Mouse (Mus musculus): ENCODE measurements around the gene Gm5134. TPM values are rescaled to one million over a fixed set of nuclear protein-coding genes. Genes with fewer than 3 reads are reported as not detected.

Gm5134 gene
- under 1 TPM; 0.13 to 0.35 TPM for total RNA-seq (2021)

- DNase-seq = no peak
These were observed at the start of gene Gm5134 for GRCm38 (mm10) chr10:75954381-75954811. Gm5134 (plus strand) TSS chr10:75954514.

GRCm38 (mm10) chr10:75906882-75907281, 47.4 kb upstream of the Gm5134 start:
- DNase-seq = no peak

GRCm38 (mm10) chr10:75910698-75911097, 43.6 kb upstream of the Gm5134 start:
- no peak for DNase-seq

- DNase-seq = no peak
These were observed 41.2 kb upstream of the Gm5134 start for GRCm38 (mm10) chr10:75913013-75913589.

GRCm38 (mm10) chr10:75915557-75915956, 38.8 kb upstream of the Gm5134 start:
- DNase-seq = no peak

- no peak for DNase-seq
These were observed 37.5 kb upstream of the Gm5134 start for GRCm38 (mm10) chr10:75916840-75917239.

- no peak for DNase-seq
These were observed 35.3 kb upstream of the Gm5134 start for GRCm38 (mm10) chr10:75919026-75919425.

- DNase-seq = peak; percentile 92 to 93
These were observed 33.1 kb upstream of the Gm5134 start, which contains the start of gene Smarcb1 for GRCm38 (mm10) chr10:75921026-75921725. Smarcb1 (minus strand) TSS chr10:75921617.

GRCm38 (mm10) chr10:75921726-75922560, 32.4 kb upstream of the Gm5134 start:
- peak in 1 of 2 experiments; percentile 36 for DNase-seq

- DNase-seq = no peak
These were observed 30.0 kb upstream of the Gm5134 start for GRCm38 (mm10) chr10:75924324-75924723.

GRCm38 (mm10) chr10:75926396-75926795, 27.9 kb upstream of the Gm5134 start:
- no peak for DNase-seq

- no peak for DNase-seq
These were observed 24.0 kb upstream of the Gm5134 start for GRCm38 (mm10) chr10:75930304-75930703.

- DNase-seq = no peak
These were observed 23.0 kb upstream of the Gm5134 start for GRCm38 (mm10) chr10:75931311-75931710.

- peak in 1 of 2 experiments; percentile 21 for DNase-seq
These were observed 22.1 kb upstream of the Gm5134 start for GRCm38 (mm10) chr10:75932081-75932678.

- DNase-seq = no peak
These were observed 21.4 kb upstream of the Gm5134 start, which contains the start of gene Chchd10 for GRCm38 (mm10) chr10:75932891-75933290. Chchd10 (plus strand) TSS chr10:75933130.

- no peak for DNase-seq
These were observed 19.3 kb upstream of the Gm5134 start for GRCm38 (mm10) chr10:75934991-75935390.

- DNase-seq = peak; percentile 69 to 71
These were observed 18.4 kb upstream of the Gm5134 start, which contains the start of gene Mmp11 for GRCm38 (mm10) chr10:75935680-75936541. Mmp11 (minus strand) TSS chr10:75936496.

- no peak for DNase-seq
These were observed 17.2 kb upstream of the Gm5134 start for GRCm38 (mm10) chr10:75936909-75937667.

- DNase-seq = no peak
These were observed 16.3 kb upstream of the Gm5134 start for GRCm38 (mm10) chr10:75937851-75938643.

Data from layer of hippocampus, postnatal 36 days (tissue).